Mouse (Mus musculus) neural tube, embryonic 13.5 days (tissue): ENCODE measurements at regions not wholly inside any gene's neighbourhood (a gene's known extent, or its start where the extent isn't known, plus 50 kb on each side); places are given as distances from the start of the nearest gene placed in this dataset.

Experiments used
- ATAC-seq: fragments of 200-750 bp; cut with Nextera tagmentation; 2 replicates; pipeline ENCODE4 v1.8.0; 2017; ENCODE audit warnings: low read depth, mild to moderate bottlenecking, moderate TSS enrichment, moderate library complexity
- H3K27ac ChIP-seq: fragments of 300-500 bp; sonication (generic); replicated peaks from 2 replicates; pipeline ENCODE4 v1.5.1; 2015; ENCODE audit warnings: moderate library complexity, mild to moderate bottlenecking, inconsistent platforms
- H3K27me3 ChIP-seq: fragments of 300-500 bp; sonication (generic); 2 replicates; pipeline ENCODE4 v1.6.1; 2015; ENCODE audit warnings: mild to moderate bottlenecking, inconsistent platforms
- H3K36me3 ChIP-seq: fragments of 300-500 bp; sonication (generic); 2 replicates; pipeline ENCODE4 v1.6.1; 2015; ENCODE audit warnings: mild to moderate bottlenecking, inconsistent platforms
- H3K4me1 ChIP-seq: fragments of 300-500 bp; sonication (generic); replicated peaks from 2 replicates; pipeline ENCODE4 v1.6.1; 2015; ENCODE audit warnings: inconsistent platforms
- H3K4me2 ChIP-seq: fragments of 300-500 bp; sonication (generic); 2 replicates; pipeline ENCODE4 v1.6.1; 2015; ENCODE audit warnings: inconsistent platforms, mild to moderate bottlenecking, moderate library complexity
- H3K4me3 ChIP-seq: fragments of 300-500 bp; sonication (generic); 2 replicates; pipeline ENCODE4 v1.5.1; 2015; ENCODE audit warnings: mild to moderate bottlenecking, inconsistent platforms
- H3K9ac ChIP-seq: fragments of 300-500 bp; sonication (generic); 2 replicates; pipeline ENCODE4 v1.6.1; 2015; ENCODE audit warnings: moderate library complexity, mild to moderate bottlenecking, inconsistent platforms
- H3K9me3 ChIP-seq: fragments of 300-500 bp; sonication (generic); 2 replicates; pipeline ENCODE4 v1.6.1; 2016; ENCODE audit warnings: inconsistent platforms
- WGBS: fragments of 180-500 bp; shearing (Covaris S2); methylation state at CpG from one replicate; pipeline ENCODE4 v1.1.7; 2015; 5-methylcytosine and 5-hydroxymethylcytosine counted together

DNA sequence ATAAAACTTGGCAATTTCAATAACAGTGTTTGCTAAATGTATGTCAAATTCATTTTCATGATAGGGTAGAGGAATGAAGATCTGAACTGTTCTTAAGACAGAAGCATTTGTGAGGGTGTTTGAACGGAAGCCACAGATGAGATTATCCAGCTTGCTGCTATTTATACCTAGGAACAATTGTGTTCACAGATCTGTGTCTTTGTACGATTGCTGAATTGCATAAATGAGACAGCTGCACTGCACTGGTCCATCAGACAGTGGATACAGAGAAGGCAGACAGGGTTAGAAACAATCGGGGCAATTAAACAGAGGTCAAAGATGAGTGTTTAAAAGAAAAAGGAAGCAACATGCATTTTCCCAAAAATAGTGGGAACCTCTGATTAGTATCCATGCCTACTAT is 786.6 kb upstream of the Chrm3 start:
- H3K4me1 ChIP-seq, result no peaks in the 10 kb centered on the region
- no peaks in the 10 kb centered on the region for H3K36me3 ChIP-seq
- no peaks in the 10 kb centered on the region for H3K27me3 ChIP-seq
- no peak overlapping the region for H3K4me3 ChIP-seq
- no peak overlapping the region for H3K4me2 ChIP-seq
- H3K9me3 ChIP-seq, result no peaks in the 10 kb centered on the region
- 80% methylated on average over 3 of the region's 3 CpGs for WGBS
- no peak for ATAC-seq
- no peak overlapping the region for H3K27ac ChIP-seq
- H3K9ac ChIP-seq, result no peak overlapping the region

DNA sequence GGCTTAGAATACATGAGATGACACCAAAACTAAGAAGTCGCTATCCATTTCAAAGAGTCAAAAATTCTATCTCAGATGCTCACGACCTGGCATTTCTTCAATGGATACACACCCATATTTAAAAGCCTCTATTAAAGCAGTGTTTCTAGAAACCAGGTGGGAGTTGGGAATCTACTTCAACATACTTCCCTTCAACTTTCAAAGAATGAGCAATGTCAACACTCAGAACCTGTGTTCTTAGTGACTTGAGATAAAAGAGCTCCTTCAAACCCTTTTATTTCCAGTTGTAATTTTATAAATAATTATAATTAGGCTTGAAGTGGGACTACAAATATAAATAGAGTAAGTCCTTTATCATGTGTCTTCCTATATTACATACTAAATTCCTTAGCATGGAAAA is 747.0 kb upstream of the Chrm3 start:
- no peak overlapping the region for H3K4me3 ChIP-seq
- no peak overlapping the region for H3K27ac ChIP-seq
- H3K9ac ChIP-seq, result no peak overlapping the region
- no peaks in the 10 kb centered on the region for H3K9me3 ChIP-seq
- H3K36me3 ChIP-seq, result no peaks in the 10 kb centered on the region
- no peak for ATAC-seq
- WGBS, result 88% methylated on average over 2 of the region's 2 CpGs
- H3K27me3 ChIP-seq, result no peaks in the 10 kb centered on the region
- H3K4me1 ChIP-seq, result no peaks in the 10 kb centered on the region
- H3K4me2 ChIP-seq, result no peak overlapping the region

DNA sequence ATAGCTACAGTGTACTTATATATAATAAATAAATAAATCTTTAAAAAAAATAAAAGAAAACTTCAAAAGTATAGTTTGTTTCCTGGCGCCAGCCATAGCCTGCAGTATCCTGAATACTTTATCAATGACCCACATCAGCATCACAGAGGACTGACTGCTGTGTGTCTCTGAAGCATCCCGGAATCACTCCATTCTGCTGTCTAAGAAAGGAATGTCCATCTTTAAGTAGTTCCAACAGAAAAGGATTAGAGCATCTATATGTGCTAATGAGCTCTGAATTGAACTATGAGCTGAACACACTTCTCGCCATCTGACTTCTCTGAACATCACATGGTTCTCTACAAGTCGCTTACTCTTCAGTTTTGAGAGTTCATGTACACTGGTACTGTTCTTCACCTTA is 745.8 kb upstream of the Chrm3 start:
- H3K9me3 ChIP-seq, result no peaks in the 10 kb centered on the region
- ATAC-seq, result no peak

DNA sequence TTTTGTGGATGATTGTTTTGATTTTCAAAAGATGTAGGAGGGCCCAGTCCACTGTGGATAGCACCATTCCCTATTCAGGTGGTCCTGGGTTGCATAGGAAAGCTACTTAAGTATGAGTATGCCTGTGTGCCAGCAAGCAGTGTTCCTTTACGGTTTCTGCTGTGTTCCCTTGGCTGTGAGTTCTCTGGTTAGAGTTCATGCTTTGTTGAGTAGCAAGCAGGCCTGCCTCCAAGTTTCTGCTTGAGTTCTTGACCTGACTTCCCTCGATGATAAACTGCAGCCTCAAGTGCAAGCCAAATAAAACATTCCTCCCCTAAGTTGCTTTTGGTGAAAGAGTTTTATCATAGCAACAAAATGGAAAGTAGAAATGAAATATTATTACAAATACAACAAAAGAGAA is 744.9 kb upstream of the Chrm3 start:
- Histone ChIP-seq H3K36me3 (no peaks in the 10 kb centered on the region), H3K9ac (no peak overlapping the region), H3K4me1 (no peaks in the 10 kb centered on the region), H3K4me3 (no peak overlapping the region), H3K4me2 (no peak overlapping the region), H3K27ac (no peak overlapping the region), H3K27me3 (no peaks in the 10 kb centered on the region), H3K9me3 (no peaks in the 10 kb centered on the region)
- ATAC-seq, result no peak
- 80% methylated on average over 2 of the region's 2 CpGs for WGBS

More for the DNA sequence above, 745.8 kb upstream of the Chrm3 start:
- no peak overlapping the region for H3K4me3 ChIP-seq
- H3K27me3 ChIP-seq, result no peaks in the 10 kb centered on the region
- no peak overlapping the region for H3K4me2 ChIP-seq
- WGBS, result 85% methylated on average over 4 of the region's 4 CpGs
- no peaks in the 10 kb centered on the region for H3K4me1 ChIP-seq
- no peaks in the 10 kb centered on the region for H3K36me3 ChIP-seq
- H3K27ac ChIP-seq, result no peak overlapping the region
- H3K9ac ChIP-seq, result no peak overlapping the region

DNA sequence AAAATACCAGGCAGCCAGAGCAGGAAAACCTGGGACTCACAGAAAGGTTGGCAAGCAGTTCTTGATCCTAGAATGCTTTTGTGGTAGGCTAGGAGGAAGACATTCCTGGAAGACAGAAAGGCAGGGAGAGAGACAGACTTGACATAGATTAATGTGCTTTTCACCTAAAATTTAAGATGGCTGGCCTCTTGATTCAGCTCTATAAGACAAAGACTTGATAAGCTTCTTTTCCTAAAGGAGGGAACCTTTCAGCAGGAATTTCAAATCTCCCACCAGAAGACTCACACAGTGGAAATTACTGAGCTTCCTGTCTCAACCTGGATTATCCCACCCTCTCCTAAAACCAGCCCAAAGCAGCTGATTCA is 738.9 kb upstream of the Chrm3 start:
- H3K9ac ChIP-seq, result no peak overlapping the region
- H3K27ac ChIP-seq, result peak overlapping the region; percentile 49; the same call in 1 of the 2 replicates
- H3K4me2 ChIP-seq, result no peak overlapping the region
- peaks cover 8% of the 10 kb centered on the region for H3K4me1 ChIP-seq
- H3K36me3 ChIP-seq, result no peaks in the 10 kb centered on the region
- H3K27me3 ChIP-seq, result no peaks in the 10 kb centered on the region
- no peaks in the 10 kb centered on the region for H3K9me3 ChIP-seq
- no peak overlapping the region for H3K4me3 ChIP-seq
- ATAC-seq, result no peak

DNA sequence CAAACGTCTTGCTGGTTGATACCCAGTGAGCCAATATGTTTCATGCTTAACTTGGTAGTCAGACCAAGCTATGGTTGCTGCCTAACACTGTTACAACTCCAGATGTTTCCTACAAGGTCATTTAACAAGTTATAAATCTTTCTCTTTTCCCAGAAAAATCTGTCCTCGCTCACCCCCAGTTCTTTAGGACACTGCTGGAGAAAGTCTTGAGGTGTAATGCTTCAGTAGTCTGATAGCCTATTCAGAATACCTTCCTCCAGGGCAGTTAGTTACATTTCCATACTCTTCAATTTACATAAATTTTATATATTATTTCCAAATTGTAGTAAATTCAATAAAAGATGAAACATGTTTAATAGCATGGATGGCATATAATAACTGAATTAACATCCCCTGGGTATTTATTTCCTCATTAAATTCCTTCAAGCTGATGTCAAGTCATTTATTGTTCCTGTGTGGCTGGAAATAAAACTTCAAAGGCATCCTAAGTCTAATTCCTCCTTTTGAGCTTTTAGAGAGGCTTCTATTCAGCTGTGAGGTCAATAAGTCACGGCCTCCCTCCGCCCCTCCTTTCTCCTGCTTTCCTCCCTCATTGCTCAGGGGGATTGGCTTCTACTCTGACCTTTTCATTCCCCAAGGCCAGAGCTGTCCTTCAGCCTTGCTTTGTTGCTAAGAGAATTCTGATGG is 738.4 kb upstream of the Chrm3 start:
- Histone ChIP-seq H3K27ac (peak overlapping the region; percentile 49; the same call in 1 of the 2 replicates), H3K9me3 (no peaks in the 10 kb centered on the region), H3K4me3 (no peak overlapping the region), H3K4me1 (peaks cover 8% of the 10 kb centered on the region), H3K9ac (no peak overlapping the region), H3K27me3 (no peaks in the 10 kb centered on the region), H3K4me2 (no peak overlapping the region), H3K36me3 (no peaks in the 10 kb centered on the region)
- ATAC-seq, result 0 out of 2 replicates have a peak, but pooled peaks have one; percentile 61
- under 1% methylated on average over 4 of the region's 4 CpGs for WGBS

DNA sequence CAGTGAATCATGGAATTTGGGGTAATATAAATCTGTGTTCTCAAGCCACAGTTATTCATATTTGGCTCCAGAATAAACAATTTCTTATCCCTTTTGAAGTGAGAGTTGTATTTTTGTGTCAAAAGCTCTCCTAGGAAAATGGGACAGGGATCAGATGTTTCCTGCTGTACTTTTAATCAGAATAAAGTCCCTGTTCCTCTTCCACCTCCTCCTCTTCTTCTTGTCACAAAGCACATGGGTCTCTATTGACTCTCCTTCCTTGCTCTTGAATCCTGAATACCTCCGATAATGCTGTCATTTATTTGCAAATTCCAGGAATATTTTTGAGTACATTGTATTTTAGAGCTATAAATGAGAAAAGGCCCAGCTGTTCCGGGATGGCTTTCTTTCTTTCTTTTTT is 732.3 kb upstream of the Chrm3 start:
- Histone ChIP-seq H3K4me2 (no peak overlapping the region), H3K27ac (no peak overlapping the region), H3K9me3 (no peaks in the 10 kb centered on the region), H3K36me3 (no peaks in the 10 kb centered on the region), H3K4me1 (no peaks in the 10 kb centered on the region), H3K9ac (no peak overlapping the region), H3K4me3 (no peak overlapping the region), H3K27me3 (no peaks in the 10 kb centered on the region)
- ATAC-seq, result no peak
- 60% methylated on average over 2 of the region's 2 CpGs for WGBS
